Mouse (Mus musculus): ENCODE measurements around the gene Pax8. TPM values are rescaled to one million over a fixed set of nuclear protein-coding genes. Genes with fewer than 3 reads are reported as not detected.

Pax8 gene
- polyA plus RNA-seq, 1 experiment from 2014 or later, result not detected

DNA sequence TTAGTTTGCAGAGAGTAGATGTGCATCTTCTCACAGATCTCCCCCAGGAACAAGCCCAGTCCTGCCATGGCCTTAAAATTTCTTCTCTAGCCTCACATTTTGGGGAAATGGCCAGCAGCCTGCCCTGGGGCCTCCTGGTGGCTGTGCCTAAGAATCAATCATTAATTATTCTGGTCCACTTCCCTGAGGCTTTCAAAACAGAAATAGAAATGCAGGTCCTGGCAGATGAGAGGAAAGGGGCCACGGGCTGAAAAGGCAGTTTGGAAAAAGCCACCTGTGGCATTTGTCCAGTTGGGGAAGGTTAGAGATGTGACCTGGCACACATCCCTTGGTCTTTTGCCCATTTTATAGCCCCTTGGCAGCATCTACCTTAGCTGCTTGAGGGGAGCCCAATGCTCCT, 3.8 kb upstream of the Pax8 start:
- no peaks in the 10 kb centered on the region for H3K36me3 ChIP-seq
- ATAC-seq (ENCODE audit: low FRiP score, low read depth), result no peak
- H3K4me2 ChIP-seq (replicated peaks), result no peak overlapping the region
- no peak overlapping the region for H3K4me3 ChIP-seq
- H3K9me3 ChIP-seq, result no peaks in the 10 kb centered on the region
- H3K27ac ChIP-seq, result no peak overlapping the region
- no peak overlapping the region for H3K9ac ChIP-seq
- H3K27me3 ChIP-seq, result peaks cover 61% of the 10 kb centered on the region
- 31% methylated on average over 1 of the region's 1 CpGs for WGBS
- H3K4me1 ChIP-seq, result peaks cover 2% of the 10 kb centered on the region

DNA sequence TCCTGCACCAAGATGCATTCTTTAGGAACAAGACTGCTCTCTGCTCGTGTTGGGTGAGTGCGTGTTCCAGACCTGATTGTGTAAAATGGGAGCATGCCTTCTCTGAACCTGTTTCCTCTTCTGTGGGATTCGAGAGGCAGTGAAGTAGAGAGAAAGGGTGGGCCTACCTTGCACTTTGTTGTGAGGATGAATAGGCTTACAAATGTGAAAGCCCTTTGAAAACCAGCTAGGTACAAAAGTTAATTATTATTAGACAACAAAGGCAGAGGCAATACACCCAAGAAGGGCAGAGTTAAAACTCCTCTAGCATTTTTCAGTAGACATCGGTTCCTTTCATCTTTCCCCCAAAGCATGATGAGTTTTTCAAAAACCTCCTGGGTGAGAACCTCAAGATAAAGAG, 3.2 kb upstream of the Pax8 start:
- H3K9me3 ChIP-seq, result no peaks in the 10 kb centered on the region
- no peak overlapping the region for H3K27ac ChIP-seq
- ATAC-seq (ENCODE audit: low FRiP score, low read depth), result no peak
- no peaks in the 10 kb centered on the region for H3K36me3 ChIP-seq
- H3K4me2 ChIP-seq (replicated peaks), result no peak overlapping the region
- WGBS, result 75% methylated on average over 4 of the region's 4 CpGs
- H3K9ac ChIP-seq, result no peak overlapping the region
- peaks cover 67% of the 10 kb centered on the region for H3K27me3 ChIP-seq
- H3K4me1 ChIP-seq, result peaks cover 7% of the 10 kb centered on the region
- H3K4me3 ChIP-seq, result no peak overlapping the region

DNA sequence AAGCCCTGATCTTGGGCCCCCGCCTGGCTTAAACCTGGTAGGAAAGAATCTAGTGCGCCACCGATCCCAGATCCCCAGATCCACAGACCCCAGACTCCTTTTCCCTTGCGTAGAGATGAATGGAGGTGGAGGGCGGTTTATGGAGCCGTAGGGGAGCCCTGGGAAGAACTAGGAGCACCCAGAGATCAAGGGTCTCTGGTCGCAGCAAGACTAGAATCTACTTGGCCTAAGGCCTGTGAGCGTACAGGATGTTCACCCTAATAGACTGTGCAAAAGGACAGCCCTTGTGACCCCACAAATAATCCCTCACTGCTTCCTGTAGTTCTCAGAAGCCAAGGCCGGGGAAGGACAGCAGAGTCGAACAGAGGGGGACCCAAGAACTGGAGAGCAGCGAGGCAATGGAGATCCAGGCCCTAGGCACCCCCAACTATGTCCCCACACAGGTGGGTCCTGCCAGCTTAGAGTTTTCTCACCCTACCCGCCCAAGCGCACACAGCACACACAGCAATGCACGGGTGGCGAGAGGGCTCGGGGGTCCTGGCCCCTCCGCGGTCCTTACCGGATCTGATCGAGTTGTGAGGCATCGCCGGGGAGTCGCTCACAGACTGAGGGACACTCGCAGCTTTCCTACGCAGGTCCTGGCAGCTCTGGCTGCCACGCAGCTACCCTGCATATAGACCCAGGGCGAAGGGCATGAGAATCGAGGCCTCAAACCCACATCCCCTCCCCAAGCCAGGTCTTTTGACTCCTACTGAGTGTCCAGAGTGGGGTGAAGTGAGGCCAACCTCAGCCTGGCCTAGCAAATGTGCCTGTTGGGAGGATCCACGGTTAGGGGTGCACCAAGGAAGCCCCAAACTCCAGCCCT, 653 bp downstream of the Pax8 start:
- H3K4me3 ChIP-seq, result peak overlapping the region; percentile 28
- ATAC-seq (ENCODE audit: low FRiP score, low read depth), result no peak
- 10% methylated on average over 29 of the region's 29 CpGs for WGBS

DNA sequence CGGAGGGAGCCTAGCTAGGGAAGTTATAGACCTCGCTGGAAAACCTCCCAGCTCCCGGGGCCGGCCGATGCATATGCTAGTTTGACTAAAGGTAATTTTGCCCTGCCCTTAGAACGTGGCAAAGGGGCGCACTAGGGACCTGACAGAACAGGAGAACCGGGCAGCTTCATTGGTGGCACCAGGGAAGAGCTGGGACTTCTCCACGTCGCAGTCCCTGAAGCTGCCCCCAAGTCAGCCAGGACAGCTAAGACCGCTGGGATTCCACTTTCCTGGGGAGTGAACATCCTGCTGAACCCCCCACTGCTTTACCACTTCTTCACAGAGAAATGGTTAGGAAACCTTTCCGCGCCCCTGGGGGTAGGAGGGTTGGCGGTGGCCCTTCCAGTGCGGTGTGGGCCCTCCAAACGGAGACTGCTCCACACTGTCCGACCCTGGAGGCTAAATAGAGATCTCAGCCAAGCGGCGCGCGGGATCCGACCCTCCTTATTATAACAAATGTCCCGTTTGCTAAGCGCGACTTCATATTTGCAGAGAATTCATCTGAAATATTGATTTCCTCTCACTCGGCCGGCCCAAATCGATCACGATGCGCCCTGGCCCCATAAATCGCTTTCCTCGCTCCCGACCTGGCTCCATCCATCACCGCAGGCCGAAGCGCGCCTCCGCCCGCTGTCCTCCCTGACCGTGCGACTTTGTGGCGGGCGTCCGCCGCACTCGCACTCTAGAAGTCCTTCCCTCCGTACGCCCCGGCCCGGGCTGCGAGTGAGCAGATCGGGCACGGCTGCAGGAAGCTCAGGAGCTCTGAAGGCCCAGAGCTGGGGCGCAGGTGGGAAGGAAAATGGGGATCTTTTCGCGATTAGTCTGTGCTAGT, 1.5 kb downstream of the Pax8 start:
- Histone ChIP-seq H3K27ac (no peak overlapping the region), H3K4me2 (replicated peaks) (peak overlapping the region; percentile 51), H3K36me3 (no peaks in the 10 kb centered on the region), H3K4me3 (peak overlapping the region; percentile 28), H3K4me1 (peaks cover 8% of the 10 kb centered on the region), H3K9ac (no peak overlapping the region), H3K27me3 (peaks cover 88% of the 10 kb centered on the region), H3K9me3 (no peaks in the 10 kb centered on the region)
- WGBS, result under 1% methylated on average over 56 of the region's 56 CpGs
- ATAC-seq (ENCODE audit: low FRiP score, low read depth), result no peak

More for the DNA sequence above, 653 bp downstream of the Pax8 start:
- Histone ChIP-seq H3K9me3 (no peaks in the 10 kb centered on the region), H3K4me1 (peaks cover 8% of the 10 kb centered on the region), H3K27ac (no peak overlapping the region), H3K4me2 (replicated peaks) (peak overlapping the region; percentile 51), H3K9ac (no peak overlapping the region), H3K36me3 (no peaks in the 10 kb centered on the region), H3K27me3 (peaks cover 93% of the 10 kb centered on the region)

DNA sequence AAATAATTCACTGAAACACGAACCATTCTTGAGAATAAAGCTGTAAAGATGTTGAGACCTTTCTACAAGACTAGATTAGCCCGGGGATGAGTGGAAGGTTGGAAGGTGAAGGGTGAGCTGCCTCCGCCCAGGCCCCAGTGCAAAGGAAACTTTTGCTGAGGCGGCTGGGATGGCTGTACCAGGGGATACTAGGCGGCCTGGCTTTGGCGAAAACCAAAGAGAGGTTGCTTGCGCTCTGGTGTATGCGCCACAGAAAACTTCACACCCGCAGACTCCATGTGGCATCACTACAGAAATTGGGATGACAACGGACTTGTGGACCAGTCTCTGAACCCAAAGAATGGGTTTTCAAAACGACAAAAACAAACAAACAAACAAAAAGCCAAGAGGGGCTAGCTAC, 2.7 kb downstream of the Pax8 start:
- WGBS, result 1% methylated on average over 11 of the region's 11 CpGs
- Histone ChIP-seq H3K27me3 (peaks cover 89% of the 10 kb centered on the region), H3K4me1 (peaks cover 8% of the 10 kb centered on the region), H3K4me2 (replicated peaks) (no peak overlapping the region), H3K9ac (no peak overlapping the region), H3K36me3 (no peaks in the 10 kb centered on the region), H3K27ac (no peak overlapping the region), H3K9me3 (no peaks in the 10 kb centered on the region), H3K4me3 (no peak overlapping the region)
- ATAC-seq (ENCODE audit: low FRiP score, low read depth), result no peak

DNA sequence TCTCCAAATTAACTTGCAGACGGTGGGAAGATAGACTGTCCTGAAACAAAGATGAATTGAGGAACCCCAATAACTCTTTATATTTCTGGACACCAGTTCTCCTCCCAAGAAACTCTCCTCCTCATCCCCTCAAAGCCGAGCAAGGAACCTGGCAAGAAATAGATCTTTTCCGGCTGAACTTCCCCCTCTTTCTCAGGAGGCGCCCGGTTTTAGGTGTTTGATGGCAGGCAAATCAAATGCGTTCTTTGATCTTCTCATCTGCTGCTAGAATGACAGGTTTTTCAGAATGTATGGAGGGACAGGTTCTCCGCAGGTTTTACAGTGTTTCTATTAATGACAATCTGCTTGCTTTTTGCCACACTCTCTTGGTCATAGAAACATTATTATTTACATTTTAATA, 3.3 kb downstream of the Pax8 start:
- H3K9ac ChIP-seq, result no peak overlapping the region
- no peak overlapping the region for H3K4me2 ChIP-seq (replicated peaks)
- H3K36me3 ChIP-seq, result no peaks in the 10 kb centered on the region
- peaks cover 8% of the 10 kb centered on the region for H3K4me1 ChIP-seq
- ATAC-seq (ENCODE audit: low FRiP score, low read depth), result no peak
- peaks cover 89% of the 10 kb centered on the region for H3K27me3 ChIP-seq
- H3K27ac ChIP-seq, result no peak overlapping the region
- WGBS, result under 1% methylated on average over 7 of the region's 7 CpGs
- H3K9me3 ChIP-seq, result no peaks in the 10 kb centered on the region
- H3K4me3 ChIP-seq, result no peak overlapping the region

DNA sequence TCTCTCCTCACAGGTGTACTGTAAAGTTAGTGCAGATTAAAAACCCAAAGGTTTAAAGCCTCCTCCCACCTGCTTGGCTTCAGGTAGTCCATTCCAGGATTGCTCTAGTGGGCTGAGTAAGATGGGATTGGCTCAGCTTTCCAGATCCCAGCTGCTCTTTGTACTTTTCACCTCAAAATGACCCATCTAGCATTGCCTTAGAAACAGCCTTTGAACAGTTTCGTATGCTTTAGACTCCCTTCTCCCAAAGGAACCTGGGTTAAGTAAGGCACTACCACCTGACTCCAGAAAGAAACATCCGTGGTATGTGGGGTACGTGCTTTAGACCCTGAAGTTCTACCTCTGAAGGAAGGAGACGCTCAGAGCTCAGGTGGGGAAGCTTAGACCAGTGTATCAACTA, 6.3 kb downstream of the Pax8 start:
- no peak for ATAC-seq (ENCODE audit: low FRiP score, low read depth)
- H3K9me3 ChIP-seq, result no peaks in the 10 kb centered on the region
- no peak overlapping the region for H3K27ac ChIP-seq
- 42% methylated on average over 4 of the region's 4 CpGs for WGBS
- H3K36me3 ChIP-seq, result no peaks in the 10 kb centered on the region
- peaks cover 6% of the 10 kb centered on the region for H3K4me1 ChIP-seq
- H3K27me3 ChIP-seq, result peaks cover 61% of the 10 kb centered on the region
- H3K4me3 ChIP-seq, result no peak overlapping the region
- H3K9ac ChIP-seq, result no peak overlapping the region
- no peak overlapping the region for H3K4me2 ChIP-seq (replicated peaks)

DNA sequence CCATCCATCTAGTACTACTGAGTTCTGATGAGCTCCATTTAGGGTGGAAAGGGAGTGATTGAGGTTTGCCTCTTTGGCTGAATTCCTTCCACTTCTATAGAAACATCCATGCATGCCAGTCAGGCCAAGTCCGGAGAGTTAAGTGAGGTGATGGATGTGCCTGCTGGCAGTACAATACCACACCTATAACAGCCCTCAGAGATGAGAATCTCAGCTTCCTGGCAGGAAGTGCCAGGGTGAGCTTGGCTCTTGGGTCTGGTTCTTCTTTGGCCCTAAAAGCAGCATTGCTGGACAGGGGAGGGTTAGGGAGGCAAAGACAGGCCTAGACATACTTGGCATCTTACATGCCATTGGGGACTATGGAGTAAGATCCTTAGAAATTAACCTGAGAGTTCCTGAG, 7.0 kb downstream of the Pax8 start:
- no peak overlapping the region for H3K4me3 ChIP-seq
- no peaks in the 10 kb centered on the region for H3K4me1 ChIP-seq
- H3K9me3 ChIP-seq, result no peaks in the 10 kb centered on the region
- ATAC-seq (ENCODE audit: low FRiP score, low read depth), result no peak
- no peaks in the 10 kb centered on the region for H3K36me3 ChIP-seq
- WGBS, result 63% methylated on average over 1 of the region's 1 CpGs
- H3K27ac ChIP-seq, result no peak overlapping the region
- no peak overlapping the region for H3K4me2 ChIP-seq (replicated peaks)
- H3K9ac ChIP-seq, result no peak overlapping the region
- peaks cover 54% of the 10 kb centered on the region for H3K27me3 ChIP-seq

DNA sequence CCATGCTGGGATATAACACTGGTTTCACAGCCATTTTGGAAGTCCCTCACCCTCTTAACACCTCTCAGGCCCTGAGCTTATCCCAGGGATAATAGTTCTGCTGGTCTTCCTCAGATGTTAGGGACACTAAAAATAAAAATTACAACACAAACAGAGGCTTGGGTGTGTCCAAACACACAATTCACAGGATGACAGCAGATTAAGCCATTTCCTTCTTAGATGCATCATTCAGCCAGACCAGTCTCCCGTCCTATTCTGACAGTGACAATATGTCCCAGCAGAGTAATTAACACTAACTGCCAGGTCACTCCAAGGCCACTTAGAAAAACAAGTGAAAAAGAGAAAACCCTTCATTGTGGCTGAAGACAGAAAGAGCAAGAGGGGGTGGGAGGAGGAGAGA, 8.2 kb downstream of the Pax8 start:
- no peak for ATAC-seq (ENCODE audit: low FRiP score, low read depth)
- Histone ChIP-seq H3K36me3 (no peaks in the 10 kb centered on the region), H3K9ac (no peak overlapping the region), H3K27ac (no peak overlapping the region), H3K4me2 (replicated peaks) (no peak overlapping the region), H3K9me3 (no peaks in the 10 kb centered on the region), H3K4me3 (no peak overlapping the region), H3K27me3 (peaks cover 43% of the 10 kb centered on the region), H3K4me1 (no peaks in the 10 kb centered on the region)
- WGBS, result 7% methylated on average over 1 of the region's 1 CpGs

DNA sequence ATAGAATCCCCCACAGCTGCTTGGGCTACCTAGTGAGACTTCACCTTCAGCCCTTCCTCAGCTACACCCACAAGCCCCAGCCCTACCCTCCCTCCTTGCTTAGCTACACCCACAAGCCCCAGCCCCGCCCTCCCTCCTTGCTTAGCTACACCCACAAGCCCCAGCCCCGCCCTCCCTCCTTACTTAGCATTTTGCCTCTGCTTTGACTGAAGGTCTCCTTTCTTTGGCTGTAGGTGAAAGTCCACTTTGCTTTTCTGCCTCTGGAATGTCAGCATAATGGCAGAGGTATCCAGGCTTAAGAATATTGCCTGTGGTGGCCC, 14.6 kb downstream of the Pax8 start:
- peaks cover 7% of the 10 kb centered on the region; the same call in 1 of the 2 replicates for H3K27me3 ChIP-seq
- no peaks in the 10 kb centered on the region for H3K36me3 ChIP-seq
- WGBS, result 13% methylated on average over 2 of the region's 2 CpGs
- H3K9ac ChIP-seq, result no peak overlapping the region
- ATAC-seq (ENCODE audit: low FRiP score, low read depth), result no peak
- no peak overlapping the region for H3K27ac ChIP-seq
- no peak overlapping the region for H3K4me2 ChIP-seq (replicated peaks)
- no peaks in the 10 kb centered on the region for H3K4me1 ChIP-seq
- H3K4me3 ChIP-seq, result no peak overlapping the region
- H3K9me3 ChIP-seq, result no peaks in the 10 kb centered on the region

DNA sequence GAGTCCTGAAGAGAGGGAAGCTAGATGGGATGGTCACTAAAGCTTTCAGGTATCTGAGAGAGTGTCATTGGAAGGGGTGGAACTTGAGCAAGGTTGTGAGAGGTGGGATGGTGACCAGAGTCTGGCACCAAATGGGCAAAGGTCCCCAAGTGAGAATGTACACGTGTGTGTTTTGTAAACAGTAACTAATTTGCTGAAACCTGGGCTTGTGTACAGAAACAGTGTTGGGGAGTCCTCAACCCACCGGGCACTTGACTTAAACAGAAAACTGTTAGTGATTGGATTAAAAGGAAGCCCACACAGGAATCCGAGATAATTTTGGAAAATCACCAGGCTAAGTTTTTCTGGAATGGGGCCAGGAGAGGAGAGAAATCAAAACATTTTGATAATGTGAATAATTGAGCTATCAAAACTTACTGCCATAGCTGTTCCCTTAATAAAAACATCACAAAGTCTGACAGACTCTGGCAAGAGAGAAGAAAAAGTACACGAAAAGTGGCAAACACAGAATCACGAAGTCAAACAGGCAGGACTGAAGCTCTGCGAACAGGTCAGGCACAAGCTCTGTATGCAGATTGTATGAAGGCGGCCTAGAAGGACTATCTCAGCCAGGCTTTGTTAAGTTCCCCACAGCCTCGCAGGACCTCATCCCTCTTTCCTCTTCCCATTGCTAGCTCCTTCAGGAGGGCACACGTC, 15.1 kb downstream of the Pax8 start:
- no peaks in the 10 kb centered on the region for H3K9me3 ChIP-seq
- no peaks in the 10 kb centered on the region for H3K36me3 ChIP-seq
- WGBS, result 37% methylated on average over 9 of the region's 9 CpGs
- no peak overlapping the region for H3K4me2 ChIP-seq (replicated peaks)
- no peak overlapping the region for H3K4me3 ChIP-seq
- peaks cover 7% of the 10 kb centered on the region; the same call in 1 of the 2 replicates for H3K27me3 ChIP-seq
- no peak overlapping the region for H3K9ac ChIP-seq
- ATAC-seq (ENCODE audit: low FRiP score, low read depth), result no peak; the same call in 1 of the 2 replicates
- H3K27ac ChIP-seq, result no peak overlapping the region
- H3K4me1 ChIP-seq, result no peaks in the 10 kb centered on the region

DNA sequence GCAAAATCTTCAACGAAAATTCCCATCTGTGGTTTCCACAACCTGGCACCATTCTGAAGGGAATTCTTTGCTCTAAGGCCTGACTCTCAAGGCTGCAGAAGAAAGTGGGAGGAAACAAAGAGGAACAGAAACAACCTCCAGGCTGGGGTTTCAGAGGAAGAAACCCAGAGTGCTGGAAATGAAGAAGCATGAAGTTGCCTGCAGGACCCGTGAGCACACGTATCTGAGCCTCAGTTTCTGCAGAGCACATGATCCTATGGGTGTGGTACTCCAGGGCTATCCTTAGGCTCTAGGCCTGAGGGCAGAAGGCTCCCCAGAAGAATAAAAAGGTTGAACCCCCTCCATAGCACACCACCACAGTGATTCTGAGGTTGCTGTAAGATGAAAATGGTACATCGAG, 18.6 kb downstream of the Pax8 start:
- H3K4me3 ChIP-seq, result no peak overlapping the region
- H3K36me3 ChIP-seq, result no peaks in the 10 kb centered on the region
- peaks cover 7% of the 10 kb centered on the region; the same call in 1 of the 2 replicates for H3K27me3 ChIP-seq
- 88% methylated on average over 4 of the region's 4 CpGs for WGBS
- no peak overlapping the region for H3K9ac ChIP-seq
- H3K4me2 ChIP-seq (replicated peaks), result no peak overlapping the region
- H3K4me1 ChIP-seq, result no peaks in the 10 kb centered on the region
- no peak overlapping the region for H3K27ac ChIP-seq
- no peaks in the 10 kb centered on the region for H3K9me3 ChIP-seq
- no peak for ATAC-seq (ENCODE audit: low FRiP score, low read depth)
